Mouse (Mus musculus) bone marrow, adult 2 months (tissue): ENCODE results near the gene Dlgap1. TPM values are rescaled to one million over a fixed set of nuclear protein-coding genes. Genes with fewer than 3 reads are reported as not detected.
A peak's percentile ranks its signal among the peaks of the same experiment; 100 is the strongest.

ENCODE experiments used
- H3K27ac ChIP-seq: fragments of 200-500 bp; 2 replicates; pipeline ENCODE4 v1.5.1; 2012; ENCODE audit warnings: low read depth, mild to moderate bottlenecking, control low read depth, inconsistent platforms, low read length; ENCODE audit not compliant: control insufficient read depth, poor library complexity, insufficient read depth
- H3K4me1 ChIP-seq: fragments of 200-500 bp; 2 replicates; pipeline ENCODE4 v1.6.1; 2011; ENCODE audit warnings: low read length; ENCODE audit not compliant: control insufficient read depth, insufficient read depth
- H3K4me3 ChIP-seq: fragments of 200-500 bp; replicated peaks from 2 replicates; pipeline ENCODE3; 2011; ENCODE audit warnings: mild to moderate bottlenecking, low read depth, low read length, control low read depth; ENCODE audit not compliant: control insufficient read depth
- CTCF ChIP-seq: fragments of 200-500 bp; IDR thresholded peaks from 2 replicates; pipeline ENCODE4 v1.5.1; 2011; ENCODE audit warnings: low read length, control low read depth; ENCODE audit not compliant: control insufficient read depth, insufficient read depth
- POLR2A ChIP-seq: fragments of 200-500 bp; IDR thresholded peaks from 2 replicates; pipeline ENCODE4 v1.6.1; 2011; ENCODE audit warnings: low read depth, mild to moderate bottlenecking, control low read depth, low read length, borderline replicate concordance; ENCODE audit not compliant: control insufficient read depth
- WGBS: fragments of 180-500 bp; shearing (Covaris S2); methylation state at CpG from one replicate; pipeline ENCODE4 v1.1.7; 2018; 5-methylcytosine and 5-hydroxymethylcytosine counted together
- polyA plus RNA-seq: library from polyadenylated mRNA; stranded (reverse); fragments of >200 nt; gene quantifications from 2 replicates; pipeline ENCODE4 v1.2.4, GENCODE M21; 2011; ENCODE audit warnings: low replicate concordance; ENCODE audit not compliant: missing spikeins, insufficient read depth, insufficient read length

Gene Dlgap1
- polyA plus RNA-seq, 1 experiment = not detected

- no peaks in the 10 kb centered on the region for H3K4me1 ChIP-seq
- WGBS = 6% methylated on average over 6 of the region's 6 CpGs
- no peak overlapping the region for H3K27ac ChIP-seq
- no peak overlapping the region for H3K4me3 ChIP-seq
- no peak for TF ChIP-seq POLR2A
- TF ChIP-seq CTCF = no peak
Measured at GRCm38 (mm10) chr17:70737424-70737823, 768.6 kb downstream of the Dlgap1 start.

- WGBS = 8% methylated on average over 17 of the region's 17 CpGs
- no peak overlapping the region for H3K27ac ChIP-seq
- no peaks in the 10 kb centered on the region for H3K4me1 ChIP-seq
- TF ChIP-seq CTCF = peak; percentile 72
- no peak for TF ChIP-seq POLR2A
- no peak overlapping the region for H3K4me3 ChIP-seq
Measured at GRCm38 (mm10) chr17:70738168-70738854, 769.4 kb downstream of the Dlgap1 start.

- Histone ChIP-seq H3K4me3 (no peak overlapping the region), H3K4me1 (no peaks in the 10 kb centered on the region), H3K27ac (no peak overlapping the region)
- 76% methylated on average over 6 of the region's 6 CpGs for WGBS
- TF ChIP-seq POLR2A = no peak
- no peak for TF ChIP-seq CTCF
Measured at GRCm38 (mm10) chr17:70739346-70739745, 770.5 kb downstream of the Dlgap1 start.

- H3K4me1 ChIP-seq = no peaks in the 10 kb centered on the region; the same call in 1 of the 2 replicates
- H3K27ac ChIP-seq = no peak overlapping the region
- no peak for TF ChIP-seq CTCF
- no peak for TF ChIP-seq POLR2A
- no peak overlapping the region for H3K4me3 ChIP-seq
- WGBS = 87% methylated on average over 1 of the region's 1 CpGs
Measured at GRCm38 (mm10) chr17:70741696-70742095, 772.8 kb downstream of the Dlgap1 start.

- H3K27ac ChIP-seq = no peak overlapping the region
- TF ChIP-seq POLR2A (no peak), CTCF (no peak)
- no peak overlapping the region for H3K4me3 ChIP-seq
- no peaks in the 10 kb centered on the region; the same call in 1 of the 2 replicates for H3K4me1 ChIP-seq
- WGBS = 78% methylated on average over 5 of the region's 5 CpGs
Measured at GRCm38 (mm10) chr17:70744570-70745153, 775.8 kb downstream of the Dlgap1 start.

- 41% methylated on average over 6 of the region's 6 CpGs for WGBS
- Histone ChIP-seq H3K4me3 (no peak overlapping the region), H3K4me1 (no peaks in the 10 kb centered on the region; the same call in 1 of the 2 replicates), H3K27ac (no peak overlapping the region)
- TF ChIP-seq CTCF (no peak), POLR2A (no peak)
Measured at GRCm38 (mm10) chr17:70745385-70745784, 776.5 kb downstream of the Dlgap1 start.

- H3K4me3 ChIP-seq = no peak overlapping the region
- no peak for TF ChIP-seq CTCF
- no peak for TF ChIP-seq POLR2A
- no peak overlapping the region for H3K27ac ChIP-seq
- 13% methylated on average over 9 of the region's 9 CpGs for WGBS
- no peaks in the 10 kb centered on the region; the same call in 1 of the 2 replicates for H3K4me1 ChIP-seq
Measured at GRCm38 (mm10) chr17:70746379-70747079, 777.7 kb downstream of the Dlgap1 start.
